Mouse (Mus musculus): Measurements from ENCODE around the gene Hoxb8.

- no peak for TF ChIP-seq POLR2A (IDR thresholded peaks at IDR 0.05; ENCODE audit: extremely low read depth, insufficient read depth, low read length)
- no peak for TF ChIP-seq CTCF (IDR thresholded peaks at IDR 0.05; ENCODE audit: extremely low read depth, insufficient read depth, low read length)
These were observed 32.2 kb downstream of the Hoxb8 start for GRCm38 (mm10) chr11:96313806-96314428.

Measured in cortical plate, adult 2 months (tissue).